Mouse (Mus musculus) 416B (cell line): ENCODE data around the gene Cdca5.

Experiments
- DNase-seq: peaks from one replicate; pipeline ENCODE4 v3.0.0; 2011; ENCODE audit warnings: low read depth

The Cdca5 gene

GRCm38 (mm10) chr19:6061641-6062302 is 23.0 kb upstream of the Cdca5 start:
- DNase-seq, result peak; percentile 86

GRCm38 (mm10) chr19:6062418-6062817 is 22.4 kb upstream of the Cdca5 start:
- DNase-seq, result no peak

- no peak for DNase-seq
These were observed 21.7 kb upstream of the Cdca5 start for GRCm38 (mm10) chr19:6063081-6063480.

- no peak for DNase-seq
These were observed 18.2 kb upstream of the Cdca5 start for GRCm38 (mm10) chr19:6066571-6066970.

- peak; percentile 91 for DNase-seq
These were observed 17.6 kb upstream of the Cdca5 start for GRCm38 (mm10) chr19:6067011-6067723.

- DNase-seq, result peak; percentile 93
These were observed 16.9 kb upstream of the Cdca5 start, which contains the start of gene Tm7sf2 for GRCm38 (mm10) chr19:6067724-6068415. Gene Tm7sf2, minus strand, starts transcription at chr19:6068373.

GRCm38 (mm10) chr19:6068951-6069350 is 15.8 kb upstream of the Cdca5 start:
- DNase-seq, result no peak

- no peak for DNase-seq
These were observed 14.9 kb upstream of the Cdca5 start for GRCm38 (mm10) chr19:6069851-6070250.

GRCm38 (mm10) chr19:6070571-6071250 is 14.1 kb upstream of the Cdca5 start:
- no peak for DNase-seq

- DNase-seq, result no peak
These were observed 13.5 kb upstream of the Cdca5 start for GRCm38 (mm10) chr19:6071261-6071660.

- no peak for DNase-seq
These were observed 10.9 kb upstream of the Cdca5 start for GRCm38 (mm10) chr19:6073889-6074288.

- peak; percentile 96 for DNase-seq
These were observed 8.0 kb upstream of the Cdca5 start, which contains the start of gene Vps51 for GRCm38 (mm10) chr19:6076564-6077393. Gene Vps51, minus strand, starts transcription at chr19:6077231.

GRCm38 (mm10) chr19:6079983-6080480 is 4.8 kb upstream of the Cdca5 start, which contains the start of gene Tmem262:
Gene Tmem262, plus strand, starts transcription at chr19:6080033.
- DNase-seq, result no peak

GRCm38 (mm10) chr19:6082156-6082555 is 2.6 kb upstream of the Cdca5 start, which contains the start of gene Gm28374:
Gene Gm28374, minus strand, starts transcription at chr19:6082256.
- no peak for DNase-seq

- DNase-seq, result peak; percentile 91
These were observed 665 bp downstream of the Cdca5 start for GRCm38 (mm10) chr19:6085417-6085879.

- no peak for DNase-seq
These were observed 4.1 kb downstream of the Cdca5 start for GRCm38 (mm10) chr19:6088841-6089240.

- DNase-seq, result no peak
These were observed 9.3 kb downstream of the Cdca5 start, which contains the start of gene AC131692.1 for GRCm38 (mm10) chr19:6094119-6094518. Gene AC131692.1, plus strand, starts transcription at chr19:6094419.

- DNase-seq, result no peak
These were observed 13.1 kb downstream of the Cdca5 start for GRCm38 (mm10) chr19:6097847-6098246.

- no peak for DNase-seq
These were observed 16.4 kb downstream of the Cdca5 start for GRCm38 (mm10) chr19:6101186-6101585.

- peak; percentile 15 for DNase-seq
These were observed 17.5 kb downstream of the Cdca5 start for GRCm38 (mm10) chr19:6102169-6102853.
